Mouse (Mus musculus) myocyte (in vitro differentiated cells): Measurements from ENCODE around the gene Sgpl1. TPM values are rescaled to one million over a fixed set of nuclear protein-coding genes. Genes with fewer than 3 reads are reported as not detected.
A peak's percentile ranks its signal among the peaks of the same experiment; 100 is the strongest.

ENCODE experiments used
- H3K27me3 ChIP-seq: one replicate; pipeline ENCODE4 v1.6.1; 2011; ENCODE audit not compliant: control insufficient read depth, insufficient read depth, insufficient read length
- H3K36me3 ChIP-seq: one replicate; pipeline ENCODE4 v1.6.1; 2011; ENCODE audit not compliant: control insufficient read depth, insufficient read depth
- H3K4me2 ChIP-seq: one replicate; pipeline ENCODE4 v1.6.1; 2011; ENCODE audit warnings: low read depth, control low read depth
- H3K4me3 ChIP-seq: one replicate; pipeline ENCODE4 v1.5.1; 2011; ENCODE audit warnings: mild to moderate bottlenecking, control low read depth, moderate library complexity
- H3K79me2 ChIP-seq: one replicate; pipeline ENCODE4 v1.6.1; 2011; ENCODE audit not compliant: control insufficient read depth, insufficient read depth
- H3ac ChIP-seq: one replicate; pipeline ENCODE4 v1.6.1; 2011; ENCODE audit not compliant: control insufficient read depth, insufficient read length
- CEBPB ChIP-seq: IDR thresholded peaks from 2 replicates; pipeline ENCODE4 v1.6.1; 2011; ENCODE audit warnings: mild to moderate bottlenecking, moderate library complexity; ENCODE audit not compliant: poor library complexity, insufficient read depth, severe bottlenecking
- E2F4 ChIP-seq: IDR thresholded peaks from one replicate; pipeline ENCODE4 v1.6.1; 2011; ENCODE audit warnings: mild to moderate bottlenecking, control low read depth, moderate library complexity; ENCODE audit not compliant: insufficient read depth
- MAX ChIP-seq: IDR thresholded peaks from one replicate; pipeline ENCODE4 v1.6.1; 2011; ENCODE audit warnings: low read depth, mild to moderate bottlenecking, control low read depth
- MYOD1 ChIP-seq, 3 experiments: IDR thresholded peaks; one replicate each; pipeline ENCODE4 v1.6.1; 2011; ENCODE audit warnings: control low read depth in 2 of 3, low read depth in 2 of 3, mild to moderate bottlenecking in 2 of 3, moderate library complexity in 1 of 3; ENCODE audit not compliant: insufficient read length in 2 of 3, control insufficient read depth in 1 of 3
- MYOG ChIP-seq, 3 experiments: IDR thresholded peaks; one replicate each; pipeline ENCODE4 v1.6.1; 2011; ENCODE audit warnings: control low read depth in 2 of 3, low read depth in 2 of 3, mild to moderate bottlenecking in 2 of 3; ENCODE audit not compliant: insufficient read length in 2 of 3, control insufficient read depth in 1 of 3, insufficient read depth in 1 of 3
- POLR2A ChIP-seq: IDR thresholded peaks from one replicate; pipeline ENCODE4 v1.6.1; 2011; ENCODE audit warnings: low read depth, mild to moderate bottlenecking, control low read depth, moderate library complexity; ENCODE audit not compliant: insufficient read length
- POLR2AphosphoS2 ChIP-seq: IDR thresholded peaks from one replicate; pipeline ENCODE4 v1.6.1; 2011; ENCODE audit warnings: low read depth, control low read depth; ENCODE audit not compliant: insufficient read length
- REST ChIP-seq: IDR thresholded peaks from one replicate; pipeline ENCODE4 v1.6.1; 2011; ENCODE audit warnings: mild to moderate bottlenecking, control low read depth, moderate library complexity; ENCODE audit not compliant: insufficient read depth, insufficient read length
- SRF ChIP-seq: IDR thresholded peaks from one replicate; pipeline ENCODE4 v1.6.1; 2011; ENCODE audit warnings: low read depth; ENCODE audit not compliant: control insufficient read depth, insufficient read length
- TCF12 ChIP-seq: IDR thresholded peaks from one replicate; pipeline ENCODE4 v1.6.1; 2011; ENCODE audit warnings: mild to moderate bottlenecking, control low read depth; ENCODE audit not compliant: poor library complexity, insufficient read depth, severe bottlenecking
- TCF3 ChIP-seq: IDR thresholded peaks from one replicate; pipeline ENCODE4 v1.6.1; 2011; ENCODE audit warnings: low read depth, control low read depth; ENCODE audit not compliant: insufficient read length
- USF1 ChIP-seq: IDR thresholded peaks from one replicate; pipeline ENCODE4 v1.6.1; 2011; ENCODE audit warnings: low read depth, mild to moderate bottlenecking, control low read depth, moderate library complexity
- polyA plus RNA-seq: library from polyadenylated mRNA; unstranded; fragments of >200 nt; fragmentation: generic; extraction: Trizol; gene quantifications from one replicate; pipeline ENCODE4 v1.2.1, GENCODE M21; 2012; ENCODE audit warnings: missing spikeins

Sgpl1 gene
- polyA plus RNA-seq, 1 experiment: 42.6 TPM

GRCm38 (mm10) chr10:61175442-61176204, 28.1 kb upstream of the Sgpl1 start:
- H3K4me2 ChIP-seq: peak overlapping the region; percentile 68
- no peaks in the 10 kb centered on the region for H3K36me3 ChIP-seq
- peaks cover 9% of the 10 kb centered on the region for H3K27me3 ChIP-seq
- no peak overlapping the region for H3K4me3 ChIP-seq
- no peaks in the 10 kb centered on the region for H3K79me2 ChIP-seq
- no peak overlapping the region for H3ac ChIP-seq
- TF ChIP-seq TCF12 (no peak), CEBPB (no peak), SRF (no peak), TCF3 (no peak), POLR2A (no peak), MYOD1 (IDR thresholded peaks at IDR 0.05; ENCODE audit: control insufficient read depth in 1 of 3, insufficient read length in 2 of 3, low read depth in 2 of 3) (no peak)

- Histone ChIP-seq H3ac (no peak overlapping the region), H3K36me3 (no peaks in the 10 kb centered on the region), H3K4me2 (no peak overlapping the region), H3K79me2 (no peaks in the 10 kb centered on the region), H3K27me3 (peaks cover 9% of the 10 kb centered on the region), H3K4me3 (no peak overlapping the region)
- TF ChIP-seq MYOD1 (IDR thresholded peaks at IDR 0.05; ENCODE audit: control insufficient read depth in 1 of 3, insufficient read length in 2 of 3, low read depth in 2 of 3) (no peak), CEBPB (no peak), USF1 (no peak), MYOG (IDR thresholded peaks at IDR 0.05; ENCODE audit: control insufficient read depth in 1 of 3, insufficient read depth in 1 of 3, insufficient read length in 2 of 3, low read depth in 2 of 3) (no peak), POLR2A (no peak), TCF3 (no peak), MAX (no peak), TCF12 (no peak), REST (no peak), SRF (no peak), POLR2AphosphoS2 (no peak), E2F4 (no peak)
Observed at GRCm38 (mm10) chr10:61174711-61175441, 27.4 kb upstream of the Sgpl1 start.

GRCm38 (mm10) chr10:61172496-61172895, 25.0 kb upstream of the Sgpl1 start:
- no peak for TF ChIP-seq MYOD1 (IDR thresholded peaks at IDR 0.05; ENCODE audit: control insufficient read depth in 1 of 3, insufficient read length in 2 of 3, low read depth in 2 of 3)
- no peak for TF ChIP-seq CEBPB
- H3K4me3 ChIP-seq: no peak overlapping the region
- H3K79me2 ChIP-seq: no peaks in the 10 kb centered on the region
- H3K36me3 ChIP-seq: no peaks in the 10 kb centered on the region
- no peak overlapping the region for H3ac ChIP-seq
- H3K4me2 ChIP-seq: no peak overlapping the region
- peaks cover 15% of the 10 kb centered on the region for H3K27me3 ChIP-seq

- TF ChIP-seq MAX: no peak
- no peak for TF ChIP-seq TCF3
- no peak for TF ChIP-seq MYOG (IDR thresholded peaks at IDR 0.05; ENCODE audit: control insufficient read depth in 1 of 3, insufficient read depth in 1 of 3, insufficient read length in 2 of 3, low read depth in 2 of 3)
- no peak for TF ChIP-seq POLR2A
- TF ChIP-seq CEBPB: no peak
- TF ChIP-seq USF1: no peak
- no peak for TF ChIP-seq E2F4
- no peak for TF ChIP-seq TCF12
- no peak for TF ChIP-seq SRF
- no peak for TF ChIP-seq REST
- TF ChIP-seq MYOD1 (IDR thresholded peaks at IDR 0.05; ENCODE audit: control insufficient read depth in 1 of 3, insufficient read length in 2 of 3, low read depth in 2 of 3): no peak
- no peak for TF ChIP-seq POLR2AphosphoS2
- peaks cover 15% of the 10 kb centered on the region for H3K27me3 ChIP-seq
- no peak within 1 kb of the TSS for H3K4me2 ChIP-seq
- no peak within 1 kb of the TSS for H3K4me3 ChIP-seq
- H3ac ChIP-seq: no peak within 1 kb of the TSS
- H3K36me3 ChIP-seq: no peaks in the 10 kb centered on the region
- no peaks in the 10 kb centered on the region for H3K79me2 ChIP-seq
Observed at GRCm38 (mm10) chr10:61171654-61172053, 24.2 kb upstream of the Sgpl1 start, which contains the start of gene Tbata. Tbata (plus strand) TSS chr10:61171954.

- Histone ChIP-seq H3K27me3 (peaks cover 15% of the 10 kb centered on the region), H3K4me2 (no peak overlapping the region), H3K4me3 (no peak overlapping the region), H3ac (no peak overlapping the region), H3K79me2 (no peaks in the 10 kb centered on the region), H3K36me3 (no peaks in the 10 kb centered on the region)
- TF ChIP-seq SRF (no peak), E2F4 (no peak), TCF3 (no peak), POLR2AphosphoS2 (no peak), REST (no peak), MYOD1 (IDR thresholded peaks at IDR 0.05; ENCODE audit: control insufficient read depth in 1 of 3, insufficient read length in 2 of 3, low read depth in 2 of 3) (no peak)
Observed at GRCm38 (mm10) chr10:61168393-61168792, 20.9 kb upstream of the Sgpl1 start.
